Mouse (Mus musculus): ENCODE results near the gene Olfr965. TPM values are rescaled to one million over a fixed set of nuclear protein-coding genes. Genes with fewer than 3 reads are reported as not detected.
"Not testable (repeated sequence)": the region's sequence is repeated elsewhere in the genome, so short reads cannot be mapped to it uniquely, and the experiment has no call there.

Olfr965 gene
- not detected in 2 replicates for total RNA-seq (2017)

DNA sequence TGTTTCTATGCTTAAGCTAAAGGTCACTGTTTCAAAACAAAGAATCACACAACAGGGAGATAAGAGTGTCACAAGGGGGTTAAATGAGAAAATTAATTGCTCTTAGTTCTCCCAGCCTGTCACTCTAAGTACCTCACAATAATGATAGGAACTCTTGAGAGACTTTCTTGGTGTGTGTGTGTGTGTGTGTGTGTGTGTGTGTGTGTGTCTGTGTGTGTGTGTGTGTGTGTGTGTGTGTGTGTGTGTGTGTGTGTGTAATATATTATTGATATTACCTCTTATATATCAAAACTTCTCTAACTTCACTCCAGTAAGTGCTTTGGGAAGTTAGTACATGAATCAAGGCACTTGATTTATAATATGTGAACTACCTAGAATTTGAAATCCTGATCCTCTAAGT lies at the start of gene Olfr965:
Olfr965 (plus strand) TSS at position 301 of the 400 bp plus-strand sequence.
- no peak for ATAC-seq (ENCODE audit: extremely low read depth, insufficient number of reproducible peaks, low FRiP score, poor library complexity, severe bottlenecking)

DNA sequence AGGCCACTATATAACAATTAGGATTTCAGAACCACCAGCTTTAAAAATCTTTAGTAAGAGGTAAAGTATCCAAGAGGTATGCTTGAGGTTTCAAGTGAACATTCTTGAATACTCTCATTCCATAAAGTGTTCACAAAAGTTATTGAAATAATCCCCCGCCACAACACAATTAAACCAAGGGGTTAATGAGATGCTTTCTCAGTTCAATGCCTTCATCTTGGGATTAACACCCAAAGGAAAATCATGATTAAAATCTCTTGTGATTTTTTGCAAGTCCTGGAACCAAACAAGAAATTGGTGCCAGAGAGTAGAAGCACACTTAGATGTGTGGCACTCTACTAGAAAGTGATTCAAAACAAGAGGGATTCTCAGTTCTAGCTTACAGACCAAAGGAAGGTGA lies 44.2 kb upstream of the Olfr965 start, which contains the start of gene Olfr963:
Olfr963 (plus strand) TSS at position 301 of the 400 bp plus-strand sequence.
- no peak for ATAC-seq (ENCODE audit: extremely low read depth, insufficient number of reproducible peaks, low FRiP score, poor library complexity, severe bottlenecking)

DNA sequence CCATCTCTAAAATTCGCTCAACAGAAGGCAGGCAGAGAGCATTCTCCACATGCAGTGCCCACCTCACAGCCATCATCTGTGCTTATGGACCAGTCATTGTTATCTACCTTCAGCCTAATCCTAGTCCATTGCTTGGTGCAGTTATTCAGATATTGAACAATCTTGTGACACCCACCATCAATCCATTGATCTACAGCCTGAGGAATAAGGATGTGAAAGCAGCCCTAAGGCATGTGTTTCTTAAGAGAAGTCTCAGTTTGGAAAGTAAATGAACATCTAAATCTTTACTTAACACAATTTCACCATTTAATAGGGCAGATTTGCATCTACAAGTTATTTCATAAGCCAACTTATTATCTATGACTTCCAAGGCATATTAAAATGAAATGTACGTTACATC lies 41.4 kb upstream of the Olfr965 start:
- ATAC-seq (ENCODE audit: extremely low read depth, insufficient number of reproducible peaks, low FRiP score, poor library complexity, severe bottlenecking), result no peak

DNA sequence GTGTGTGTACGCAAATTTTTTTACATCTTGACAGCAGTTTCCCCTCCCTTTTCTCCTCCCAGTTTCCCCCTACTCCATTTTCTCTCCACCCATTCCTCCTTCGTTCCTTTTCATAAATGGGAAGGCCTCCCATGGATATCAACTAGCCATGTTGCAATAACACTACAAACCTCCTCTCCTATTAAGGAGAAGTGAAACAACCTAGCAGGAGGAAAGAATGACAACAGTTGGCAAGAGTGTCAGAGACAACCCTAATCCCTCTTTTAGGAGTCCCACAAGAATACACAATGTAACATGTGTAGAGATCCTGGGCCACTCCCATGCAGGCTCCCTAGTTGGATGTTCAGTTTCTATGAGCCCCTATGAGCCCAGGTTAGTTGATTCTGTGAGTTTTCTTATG lies 36.3 kb upstream of the Olfr965 start:
- ATAC-seq (ENCODE audit: extremely low read depth, insufficient number of reproducible peaks, low FRiP score, poor library complexity, severe bottlenecking), result no peak

- ATAC-seq (ENCODE audit: extremely low read depth, insufficient number of reproducible peaks, low FRiP score, poor library complexity, severe bottlenecking), result no peak
Measured at GRCm38 (mm10) chr9:39678557-39678956, 32.6 kb upstream of the Olfr965 start.

DNA sequence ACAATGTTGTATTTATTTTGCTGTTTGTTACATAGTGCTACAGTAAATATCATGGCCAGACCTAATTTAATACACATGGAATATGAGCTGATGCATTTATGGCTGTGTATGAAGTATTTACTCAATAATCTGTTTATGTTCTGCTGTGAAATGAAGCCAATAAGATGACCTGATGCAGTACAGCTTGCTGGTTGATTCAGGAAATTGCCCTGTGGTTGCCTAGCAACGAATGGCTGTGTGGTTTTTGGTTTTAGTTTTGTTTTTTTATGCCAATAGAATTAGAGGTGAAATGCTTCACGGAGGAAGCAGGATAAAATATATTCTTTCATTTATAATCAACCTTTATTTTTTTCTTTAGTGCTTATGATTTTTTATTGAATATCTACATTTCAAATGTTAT lies 31.9 kb upstream of the Olfr965 start:
- ATAC-seq (ENCODE audit: extremely low read depth, insufficient number of reproducible peaks, low FRiP score, poor library complexity, severe bottlenecking), result no peak

DNA sequence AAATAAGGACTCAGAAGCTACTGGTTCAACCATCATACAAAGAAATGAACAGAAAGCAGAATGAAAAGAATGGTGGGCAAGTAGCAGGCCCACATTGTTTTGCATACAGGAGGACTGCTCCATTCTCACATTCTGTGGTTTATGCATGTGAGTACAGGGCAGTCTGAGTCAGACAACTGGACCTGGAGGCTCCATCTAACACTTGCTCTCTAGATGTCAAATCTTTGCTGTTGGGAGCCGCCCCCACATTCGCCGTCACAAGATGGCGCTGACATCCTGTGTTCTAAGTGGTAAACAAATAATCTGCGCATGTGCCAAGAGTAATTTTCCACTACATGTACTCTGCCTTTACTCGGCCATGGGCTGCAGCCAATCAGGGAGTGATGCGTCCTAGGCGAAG lies 10.0 kb upstream of the Olfr965 start:
- not testable (repeated sequence) for ATAC-seq (ENCODE audit: extremely low read depth, insufficient number of reproducible peaks, low FRiP score, poor library complexity, severe bottlenecking)

GRCm38 (mm10) chr9:39707017-39707416 lies 4.1 kb upstream of the Olfr965 start, which contains the start of gene Olfr149:
Gene Olfr149 (minus strand): TSS chr9:39707117.
- ATAC-seq (ENCODE audit: extremely low read depth, insufficient number of reproducible peaks, low FRiP score, poor library complexity, severe bottlenecking), result no peak

DNA sequence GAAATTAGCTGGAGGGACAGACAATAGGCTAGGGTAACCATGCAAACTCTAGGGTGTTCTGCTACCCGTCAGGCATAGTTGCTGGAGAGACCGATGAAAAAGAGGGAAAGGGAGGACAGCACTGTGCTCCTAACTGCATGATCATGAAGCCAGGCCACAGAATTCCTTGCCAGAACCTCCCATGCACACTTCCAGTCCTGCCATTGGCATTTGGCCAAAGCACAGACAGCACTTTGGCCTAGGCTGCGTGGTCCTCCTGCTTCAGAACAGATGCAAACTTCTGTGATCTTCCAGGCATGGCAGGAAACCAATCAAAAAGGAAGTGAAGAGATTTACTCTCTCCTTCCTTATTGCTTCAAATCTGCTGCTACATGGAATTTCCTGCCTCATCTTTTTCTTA lies 2.2 kb upstream of the Olfr965 start:
- ATAC-seq (ENCODE audit: extremely low read depth, insufficient number of reproducible peaks, low FRiP score, poor library complexity, severe bottlenecking), result no peak

- no peak for ATAC-seq (ENCODE audit: extremely low read depth, insufficient number of reproducible peaks, low FRiP score, poor library complexity, severe bottlenecking)
Measured at GRCm38 (mm10) chr9:39730678-39731077, 19.5 kb downstream of the Olfr965 start, which contains the start of gene Olfr150. Gene Olfr150 (plus strand): TSS chr9:39730978.

DNA sequence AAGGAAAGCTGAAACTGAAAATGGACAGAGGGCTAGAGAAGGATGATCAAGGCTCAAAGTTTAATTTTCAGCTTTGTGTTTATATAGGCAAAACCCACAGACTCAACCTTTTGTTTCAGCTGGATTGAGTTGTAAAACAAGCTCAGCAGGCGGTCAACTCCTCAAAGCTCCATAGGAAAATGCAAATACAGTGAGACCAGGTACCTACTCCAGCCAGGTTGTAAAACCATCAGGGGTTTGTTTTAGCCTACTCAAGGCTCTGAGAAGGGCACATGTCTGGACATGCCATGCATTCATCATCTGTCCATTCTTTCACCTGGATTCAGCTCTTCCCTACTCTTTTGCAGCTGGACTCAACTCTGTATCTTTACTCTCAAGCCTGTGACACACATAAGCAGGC lies 29.6 kb downstream of the Olfr965 start:
- ATAC-seq (ENCODE audit: extremely low read depth, insufficient number of reproducible peaks, low FRiP score, poor library complexity, severe bottlenecking), result no peak

GRCm38 (mm10) chr9:39745949-39746348 lies 34.8 kb downstream of the Olfr965 start, which contains the start of gene Olfr967:
Gene Olfr967 (plus strand): TSS chr9:39746249.
- no peak for ATAC-seq (ENCODE audit: extremely low read depth, insufficient number of reproducible peaks, low FRiP score, poor library complexity, severe bottlenecking)

- no peak for ATAC-seq (ENCODE audit: extremely low read depth, insufficient number of reproducible peaks, low FRiP score, poor library complexity, severe bottlenecking)
Measured at GRCm38 (mm10) chr9:39746428-39746827, 35.3 kb downstream of the Olfr965 start.

Other genes with a start within 250 kb of the Olfr965 start
- gene Olfr955, start 239.4 kb upstream of the Olfr965 start, total RNA-seq (2017), result not detected in 2 replicates
- gene Olfr44, start 217.4 kb upstream of the Olfr965 start, total RNA-seq (2017), result 0.12 TPM in 1 of 2 replicates, not detected in the other
- gene Olfr957, start 195.5 kb upstream of the Olfr965 start, total RNA-seq (2017), result not detected in 2 replicates
- not detected in 2 replicates for gene Olfr958, start 157.3 kb upstream of the Olfr965 start, total RNA-seq (2017)
- gene Olfr959, start 135.8 kb upstream of the Olfr965 start, total RNA-seq (2017), result 0.12 TPM in 1 of 2 replicates, not detected in the other
- gene AW551984, start 107.0 kb upstream of the Olfr965 start, total RNA-seq (2017), result not detected in 2 replicates
- not detected in 2 replicates for gene Olfr148, start 100.7 kb upstream of the Olfr965 start, total RNA-seq (2017)
- gene Olfr960, start 90.0 kb upstream of the Olfr965 start, total RNA-seq (2017), result not detected in 2 replicates
- not detected in 2 replicates for gene Olfr961, start 66.3 kb upstream of the Olfr965 start, total RNA-seq (2017)
- not detected in 2 replicates for gene Olfr963, start 44.1 kb upstream of the Olfr965 start, total RNA-seq (2017)
- gene Olfr149, start 4.2 kb upstream of the Olfr965 start, total RNA-seq (2017), result not detected in 2 replicates
- gene Olfr150, start 19.6 kb downstream of the Olfr965 start, total RNA-seq (2017), result not detected in 2 replicates
- not detected in 2 replicates for gene Olfr967, start 34.9 kb downstream of the Olfr965 start, total RNA-seq (2017)
- gene Olfr968, start 71.9 kb downstream of the Olfr965 start, total RNA-seq (2017), result not detected in 2 replicates
- gene Olfr969, start 79.6 kb downstream of the Olfr965 start, total RNA-seq (2017), result not detected in 2 replicates
- not detected in 2 replicates for gene Olfr970, start 97.5 kb downstream of the Olfr965 start, total RNA-seq (2017)
- not detected in 2 replicates for gene Olfr971, start 125.5 kb downstream of the Olfr965 start, total RNA-seq (2017)
- gene Olfr972, start 155.1 kb downstream of the Olfr965 start, total RNA-seq (2017), result not detected in 2 replicates
- gene Olfr229, start 196.0 kb downstream of the Olfr965 start, total RNA-seq (2017), result not detected in 2 replicates
- gene Olfr974, start 226.1 kb downstream of the Olfr965 start, total RNA-seq (2017), result 0.12 TPM in 1 of 2 replicates, not detected in the other
- not detected in 2 replicates for gene Olfr975, start 240.7 kb downstream of the Olfr965 start, total RNA-seq (2017)
- not detected in 2 replicates for gene Olfr976, start 249.8 kb downstream of the Olfr965 start, total RNA-seq (2017)

Data from neutrophil, adult 5-6 weeks (primary cell).